Mouse (Mus musculus): Measurements from ENCODE around the gene Edem3.

DNA sequence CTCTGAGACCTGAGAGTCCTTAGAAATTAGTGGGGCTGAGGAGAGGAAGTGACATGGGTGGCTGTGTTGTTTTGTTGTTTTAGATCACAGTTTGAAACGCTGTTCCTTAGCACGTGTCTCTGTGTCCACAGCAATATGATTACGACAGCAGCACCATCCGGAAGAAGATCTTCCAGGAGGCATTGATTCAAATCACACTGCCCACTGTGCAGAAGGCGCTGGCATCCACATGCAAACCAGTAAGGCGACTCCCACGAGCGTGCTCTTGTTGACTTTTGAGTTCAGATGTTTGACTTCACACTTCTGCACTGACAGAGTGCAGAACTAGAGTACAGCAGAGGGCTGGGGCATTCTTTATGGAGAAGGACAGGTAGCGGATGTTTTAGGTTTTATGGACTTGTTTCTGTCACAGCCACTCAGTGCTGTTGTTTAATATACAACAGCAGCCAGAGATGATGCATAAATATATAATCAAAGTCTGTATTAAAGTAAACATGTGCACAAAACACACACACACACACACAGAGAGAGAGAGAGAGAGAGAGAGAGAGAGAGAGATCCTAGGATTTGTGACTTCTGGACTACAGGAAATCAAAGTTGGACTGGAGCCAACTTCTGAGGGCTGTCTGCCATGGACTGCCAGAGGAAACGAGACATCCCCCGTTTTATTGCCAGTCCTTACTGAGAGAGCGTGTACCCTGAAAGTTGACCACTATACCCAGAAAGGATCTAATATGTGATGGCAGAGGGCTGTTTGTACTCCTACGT is 46.0 kb upstream of the Edem3 start:
- TF ChIP-seq CTCF (IDR thresholded peaks at IDR 0.05; ENCODE audit: low read depth) (no peak), EP300 (optimal IDR thresholded peaks at IDR 0.05) (no peak)

All from stomach, postnatal 0 days (tissue).